Mouse (Mus musculus) neural tube, embryonic 12.5 days (tissue): ENCODE data around the gene Necap2. TPM values are rescaled to one million over a fixed set of nuclear protein-coding genes. Genes with fewer than 3 reads are reported as not detected.

Experiments used
- ATAC-seq: fragments of 200-750 bp; cut with Nextera tagmentation; 2 replicates; pipeline ENCODE4 v1.8.0; 2017; ENCODE audit warnings: low read depth, mild to moderate bottlenecking, moderate TSS enrichment, moderate library complexity; ENCODE audit not compliant: low FRiP score
- H3K27ac ChIP-seq: fragments of 300-500 bp; sonication (generic); 2 replicates; pipeline ENCODE4 v1.5.1; 2016
- H3K27me3 ChIP-seq: fragments of 300-500 bp; sonication (generic); replicated peaks from 2 replicates; pipeline ENCODE4 v1.6.1; 2016; ENCODE audit warnings: mild to moderate bottlenecking
- H3K36me3 ChIP-seq: fragments of 300-500 bp; sonication (generic); 2 replicates; pipeline ENCODE4 v1.6.1; 2016; ENCODE audit warnings: mild to moderate bottlenecking
- H3K4me1 ChIP-seq: fragments of 300-500 bp; sonication (generic); 2 replicates; pipeline ENCODE4 v1.6.1; 2016
- H3K4me2 ChIP-seq: fragments of 300-500 bp; sonication (generic); replicated peaks from 2 replicates; pipeline ENCODE4 v1.6.1; 2016; ENCODE audit warnings: mild to moderate bottlenecking
- H3K4me3 ChIP-seq: fragments of 300-500 bp; sonication (generic); 2 replicates; pipeline ENCODE4 v1.5.1; 2016
- H3K9ac ChIP-seq: fragments of 300-500 bp; sonication (generic); 2 replicates; pipeline ENCODE4 v1.6.1; 2016; ENCODE audit warnings: mild to moderate bottlenecking
- H3K9me3 ChIP-seq: fragments of 300-500 bp; sonication (generic); 2 replicates; pipeline ENCODE4 v1.6.1; 2016; ENCODE audit warnings: mild to moderate bottlenecking
- WGBS: fragments of 180-500 bp; shearing (Covaris S2); methylation state at CpG from one replicate; pipeline ENCODE4 v1.1.7; 2016; 5-methylcytosine and 5-hydroxymethylcytosine counted together
- polyA plus RNA-seq: library from polyadenylated mRNA; unstranded; fragments of >200 nt; fragmentation: Nextera tagmentation; extraction: Ambion mirVana; gene quantifications from 2 replicates; pipeline ENCODE4 v1.2.1, GENCODE M21; 2016

Necap2 gene
- polyA plus RNA-seq, 1 experiment from 2014 or later = 61.2 TPM

- H3K27ac ChIP-seq = no peak overlapping the region
- no peak overlapping the region for H3K9ac ChIP-seq
- H3K4me2 ChIP-seq = 0 out of 2 replicates have a peak overlapping the region, but pooled peaks have one; percentile 23
- H3K4me1 ChIP-seq = peaks cover 38% of the 10 kb centered on the region
- H3K27me3 ChIP-seq = no peaks in the 10 kb centered on the region
- WGBS = 58% methylated on average over 8 of the region's 8 CpGs
- peaks cover 27% of the 10 kb centered on the region for H3K36me3 ChIP-seq
- H3K9me3 ChIP-seq = no peaks in the 10 kb centered on the region
- ATAC-seq = no peak
- H3K4me3 ChIP-seq = no peak overlapping the region
Observed at GRCm38 (mm10) chr4:141053138-141053537, 25.0 kb downstream of the Necap2 start.

GRCm38 (mm10) chr4:141052442-141052841 lies 25.7 kb downstream of the Necap2 start:
- Histone ChIP-seq H3K27ac (no peak overlapping the region), H3K9ac (no peak overlapping the region), H3K36me3 (peaks cover 23% of the 10 kb centered on the region), H3K4me2 (no peak overlapping the region), H3K9me3 (no peaks in the 10 kb centered on the region), H3K4me3 (no peak overlapping the region), H3K27me3 (no peaks in the 10 kb centered on the region), H3K4me1 (peaks cover 44% of the 10 kb centered on the region)
- WGBS = 92% methylated on average over 12 of the region's 12 CpGs
- ATAC-seq = no peak

- H3K4me1 ChIP-seq = peaks cover 49% of the 10 kb centered on the region
- ATAC-seq = peak; percentile 63
- H3K4me3 ChIP-seq = no peak overlapping the region
- H3K4me2 ChIP-seq = peak overlapping the region; percentile 46
- peak overlapping the region; percentile 88 for H3K27ac ChIP-seq
- H3K9me3 ChIP-seq = no peaks in the 10 kb centered on the region
- WGBS = 16% methylated on average over 4 of the region's 4 CpGs
- H3K27me3 ChIP-seq = no peaks in the 10 kb centered on the region
- peaks cover 16% of the 10 kb centered on the region for H3K36me3 ChIP-seq
- H3K9ac ChIP-seq = no peak overlapping the region
Observed at GRCm38 (mm10) chr4:141049476-141049835, 28.7 kb downstream of the Necap2 start.

- Histone ChIP-seq H3K4me3 (no peak overlapping the region), H3K36me3 (peaks cover 16% of the 10 kb centered on the region)
Observed at GRCm38 (mm10) chr4:141048810-141049475, 29.2 kb downstream of the Necap2 start.

GRCm38 (mm10) chr4:141044816-141045215 lies 33.3 kb downstream of the Necap2 start:
- no peak overlapping the region for H3K27ac ChIP-seq
- no peak overlapping the region for H3K4me3 ChIP-seq
- no peaks in the 10 kb centered on the region for H3K27me3 ChIP-seq
- no peak overlapping the region for H3K4me2 ChIP-seq
- 21% methylated on average over 8 of the region's 8 CpGs for WGBS
- H3K4me1 ChIP-seq = peaks cover 27% of the 10 kb centered on the region
- no peak for ATAC-seq
- H3K36me3 ChIP-seq = peaks cover 37% of the 10 kb centered on the region
- H3K9ac ChIP-seq = no peak overlapping the region
- no peaks in the 10 kb centered on the region for H3K9me3 ChIP-seq

More at GRCm38 (mm10) chr4:141048810-141049475, 29.2 kb downstream of the Necap2 start:
- no peaks in the 10 kb centered on the region for H3K27me3 ChIP-seq
- no peaks in the 10 kb centered on the region for H3K9me3 ChIP-seq
- H3K4me1 ChIP-seq = peaks cover 46% of the 10 kb centered on the region
- WGBS = 34% methylated on average over 17 of the region's 17 CpGs
- peak; percentile 21 for ATAC-seq
- peak overlapping the region; percentile 46 for H3K4me2 ChIP-seq
- 0 out of 2 replicates have a peak overlapping the region, but pooled peaks have one; percentile 44 for H3K9ac ChIP-seq
- H3K27ac ChIP-seq = peak overlapping the region; percentile 88

GRCm38 (mm10) chr4:141041117-141041516 lies 37.0 kb downstream of the Necap2 start:
- Histone ChIP-seq H3K27me3 (no peaks in the 10 kb centered on the region), H3K4me3 (no peak overlapping the region), H3K4me1 (peaks cover 5% of the 10 kb centered on the region; the same call in 1 of the 2 replicates), H3K27ac (no peak overlapping the region), H3K4me2 (no peak overlapping the region), H3K9ac (no peak overlapping the region), H3K9me3 (no peaks in the 10 kb centered on the region), H3K36me3 (peaks cover 50% of the 10 kb centered on the region)
- ATAC-seq = no peak
- 50% methylated on average over 12 of the region's 12 CpGs for WGBS

GRCm38 (mm10) chr4:141033606-141034549 lies 44.3 kb downstream of the Necap2 start:
- no peak overlapping the region for H3K4me2 ChIP-seq
- WGBS = 83% methylated on average over 27 of the region's 27 CpGs
- no peaks in the 10 kb centered on the region for H3K9me3 ChIP-seq
- no peak overlapping the region for H3K4me3 ChIP-seq
- H3K27me3 ChIP-seq = no peaks in the 10 kb centered on the region
- peak overlapping the region; percentile 32; the same call in 1 of the 2 replicates for H3K27ac ChIP-seq
- 0 out of 2 replicates have a peak, but pooled peaks cover 6% of the 10 kb centered on the region for H3K4me1 ChIP-seq
- no peak for ATAC-seq
- H3K9ac ChIP-seq = 0 out of 2 replicates have a peak overlapping the region, but pooled peaks have one; percentile 21
- peaks cover 74% of the 10 kb centered on the region for H3K36me3 ChIP-seq

GRCm38 (mm10) chr4:141031733-141032132 lies 46.4 kb downstream of the Necap2 start:
- Histone ChIP-seq H3K4me1 (0 out of 2 replicates have a peak, but pooled peaks cover 6% of the 10 kb centered on the region), H3K36me3 (peaks cover 79% of the 10 kb centered on the region), H3K4me2 (no peak overlapping the region), H3K9me3 (no peaks in the 10 kb centered on the region), H3K9ac (no peak overlapping the region), H3K4me3 (no peak overlapping the region), H3K27me3 (no peaks in the 10 kb centered on the region), H3K27ac (no peak overlapping the region)
- WGBS = 14% methylated on average over 6 of the region's 6 CpGs
- peak; percentile 45 for ATAC-seq

- Histone ChIP-seq H3K9me3 (no peaks in the 10 kb centered on the region), H3K4me1 (0 out of 2 replicates have a peak, but pooled peaks cover 6% of the 10 kb centered on the region), H3K4me3 (no peak overlapping the region), H3K4me2 (no peak overlapping the region), H3K27ac (no peak overlapping the region), H3K9ac (no peak overlapping the region), H3K36me3 (peaks cover 77% of the 10 kb centered on the region), H3K27me3 (no peaks in the 10 kb centered on the region)
- no peak for ATAC-seq
- 88% methylated on average over 18 of the region's 18 CpGs for WGBS
Observed at GRCm38 (mm10) chr4:141030541-141031206, 47.5 kb downstream of the Necap2 start.

- H3K27ac ChIP-seq = no peak overlapping the region
- no peak for ATAC-seq
- WGBS = 77% methylated on average over 26 of the region's 27 CpGs
- no peaks in the 10 kb centered on the region for H3K27me3 ChIP-seq
- H3K4me3 ChIP-seq = no peak overlapping the region
- H3K4me1 ChIP-seq = peaks cover 21% of the 10 kb centered on the region
- no peaks in the 10 kb centered on the region for H3K9me3 ChIP-seq
- no peak overlapping the region for H3K4me2 ChIP-seq
- H3K36me3 ChIP-seq = peaks cover 68% of the 10 kb centered on the region
- no peak overlapping the region for H3K9ac ChIP-seq
Observed at GRCm38 (mm10) chr4:141024992-141025391, 53.2 kb downstream of the Necap2 start.

GRCm38 (mm10) chr4:141024052-141024451 lies 54.1 kb downstream of the Necap2 start:
- Histone ChIP-seq H3K36me3 (peaks cover 68% of the 10 kb centered on the region), H3K4me3 (no peak overlapping the region), H3K27ac (no peak overlapping the region), H3K9ac (no peak overlapping the region), H3K4me2 (no peak overlapping the region), H3K9me3 (no peaks in the 10 kb centered on the region), H3K27me3 (no peaks in the 10 kb centered on the region), H3K4me1 (peaks cover 31% of the 10 kb centered on the region)
- no peak for ATAC-seq
- WGBS = 76% methylated on average over 9 of the region's 9 CpGs

GRCm38 (mm10) chr4:141021614-141021929 lies 56.6 kb downstream of the Necap2 start:
- peaks cover 36% of the 10 kb centered on the region for H3K4me1 ChIP-seq
- 58% methylated on average over 11 of the region's 11 CpGs for WGBS

More at GRCm38 (mm10) chr4:141021614-141021929, 56.6 kb downstream of the Necap2 start:
- H3K27me3 ChIP-seq = no peaks in the 10 kb centered on the region
- H3K9ac ChIP-seq = peak overlapping the region; percentile 10; the same call in 1 of the 2 replicates
- peak overlapping the region; percentile 79 for H3K27ac ChIP-seq
- no peaks in the 10 kb centered on the region for H3K9me3 ChIP-seq
- no peak overlapping the region; the same call in 1 of the 2 replicates for H3K4me2 ChIP-seq
- ATAC-seq = peak; percentile 45
- peaks cover 68% of the 10 kb centered on the region for H3K36me3 ChIP-seq
- no peak overlapping the region for H3K4me3 ChIP-seq
